Mouse (Mus musculus): ENCODE data around the gene Zfp648.

- TF ChIP-seq CTCF (IDR thresholded peaks at IDR 0.05; ENCODE audit: low read depth) (no peak), EP300 (IDR thresholded peaks at IDR 0.05; ENCODE audit: low read depth) (no peak)
Measured at GRCm38 (mm10) chr1:154200955-154201722, at the start of gene Zfp648.
